Mouse (Mus musculus): ENCODE measurements at regions not wholly inside any gene's neighbourhood (a gene's known extent, or its start where the extent isn't known, plus 50 kb on each side); places are given as distances from the start of the nearest gene placed in this dataset.

DNA sequence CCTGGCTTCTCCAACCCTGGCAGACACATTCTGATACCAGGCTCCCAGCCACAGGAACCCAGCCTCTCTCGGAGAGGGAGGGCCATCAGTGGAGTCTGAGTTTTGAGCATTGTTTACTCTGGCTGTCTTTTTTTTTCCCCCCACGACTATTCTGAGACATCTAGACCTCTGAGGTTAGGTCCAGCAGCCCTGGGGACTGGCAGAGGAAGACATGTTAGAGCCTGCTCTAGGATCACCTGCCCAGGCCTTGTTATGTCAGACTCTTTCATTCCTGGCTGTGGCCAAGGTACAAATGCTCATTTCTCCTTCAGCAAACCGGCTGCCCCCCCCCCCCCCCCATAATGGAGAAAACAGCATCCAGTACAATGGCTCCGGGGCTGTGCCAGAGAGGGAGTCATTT lies 291.4 kb downstream of the CK137956 start:
- no peaks in the 10 kb centered on the region for H3K27me3 ChIP-seq
- WGBS: 36% methylated on average over 4 of the region's 4 CpGs
- H3K4me2 ChIP-seq: no peak overlapping the region
- H3K4me1 ChIP-seq (replicated peaks): peaks cover 13% of the 10 kb centered on the region
- no peaks in the 10 kb centered on the region for H3K9me3 ChIP-seq
- no peak overlapping the region for H3K9ac ChIP-seq
- H3K27ac ChIP-seq (replicated peaks): no peak overlapping the region
- H3K4me3 ChIP-seq: no peak overlapping the region
- ATAC-seq (ENCODE audit: low FRiP score, low read depth): no peak
- no peaks in the 10 kb centered on the region for H3K36me3 ChIP-seq

DNA sequence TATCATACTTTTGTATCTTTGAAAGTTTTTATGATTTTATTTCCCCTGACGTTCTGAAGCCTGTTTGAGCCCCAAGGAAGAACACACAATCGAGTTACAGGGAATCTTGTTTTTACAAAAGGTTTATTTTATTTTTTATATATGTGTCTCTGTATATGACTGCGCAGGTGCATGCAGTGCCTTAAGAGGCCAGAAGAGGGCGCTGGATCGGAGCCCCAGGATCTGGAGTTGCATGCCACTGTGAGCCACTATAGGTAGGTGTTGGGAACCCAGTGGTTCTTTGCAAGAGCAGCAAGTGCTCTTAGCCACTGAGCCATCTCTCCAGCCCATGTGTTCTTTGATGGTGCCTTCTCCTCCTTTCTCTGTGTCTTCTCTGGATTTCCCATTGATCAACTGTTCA lies 292.3 kb downstream of the CK137956 start:
- no peak overlapping the region for H3K4me2 ChIP-seq
- H3K9ac ChIP-seq: no peak overlapping the region
- 65% methylated on average over 5 of the region's 5 CpGs for WGBS
- H3K27me3 ChIP-seq: no peaks in the 10 kb centered on the region
- peaks cover 13% of the 10 kb centered on the region for H3K4me1 ChIP-seq (replicated peaks)
- H3K4me3 ChIP-seq: no peak overlapping the region
- H3K27ac ChIP-seq (replicated peaks): no peak overlapping the region
- ATAC-seq (ENCODE audit: low FRiP score, low read depth): no peak
- no peaks in the 10 kb centered on the region for H3K9me3 ChIP-seq
- H3K36me3 ChIP-seq: no peaks in the 10 kb centered on the region

DNA sequence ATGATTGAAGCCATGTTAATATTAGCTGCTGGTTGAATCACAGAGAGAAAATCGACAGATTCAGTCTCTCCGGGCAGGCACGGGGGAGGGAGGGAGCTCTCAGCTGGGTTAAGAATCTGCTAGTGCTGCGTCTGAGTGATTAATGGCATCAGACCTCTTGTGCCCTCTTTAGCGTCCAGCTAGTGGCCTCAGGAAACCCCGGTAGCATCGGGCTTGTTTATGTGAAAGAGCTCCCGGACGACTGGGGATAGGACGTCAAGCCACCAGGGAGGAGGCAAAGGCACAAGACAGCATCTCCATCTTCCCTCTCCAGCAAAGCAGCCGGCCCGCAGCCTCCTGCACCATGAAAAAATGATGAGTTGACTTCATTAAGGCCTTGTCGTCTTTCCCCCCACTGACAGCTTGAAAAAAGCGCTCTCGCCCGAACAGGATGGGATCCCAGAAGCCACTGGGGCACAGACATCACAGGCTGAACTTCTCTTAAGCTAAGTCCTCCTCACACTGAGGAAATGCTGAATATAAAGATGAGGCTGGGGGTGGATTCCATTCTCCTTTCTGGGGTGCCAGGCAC lies 294.9 kb downstream of the CK137956 start:
- Histone ChIP-seq H3K4me1 (replicated peaks) (peaks cover 13% of the 10 kb centered on the region), H3K4me3 (no peak overlapping the region), H3K27me3 (no peaks in the 10 kb centered on the region), H3K4me2 (peak overlapping the region; percentile 29), H3K9ac (peak overlapping the region; percentile 1; the same call in 1 of the 2 replicates), H3K36me3 (no peaks in the 10 kb centered on the region), H3K27ac (replicated peaks) (0 out of 2 replicates have a peak overlapping the region, but pooled peaks have one; percentile 9), H3K9me3 (no peaks in the 10 kb centered on the region)
- peak; percentile 45; the same call in 1 of the 2 replicates for ATAC-seq (ENCODE audit: low FRiP score, low read depth)
- 24% methylated on average over 16 of the region's 16 CpGs for WGBS

DNA sequence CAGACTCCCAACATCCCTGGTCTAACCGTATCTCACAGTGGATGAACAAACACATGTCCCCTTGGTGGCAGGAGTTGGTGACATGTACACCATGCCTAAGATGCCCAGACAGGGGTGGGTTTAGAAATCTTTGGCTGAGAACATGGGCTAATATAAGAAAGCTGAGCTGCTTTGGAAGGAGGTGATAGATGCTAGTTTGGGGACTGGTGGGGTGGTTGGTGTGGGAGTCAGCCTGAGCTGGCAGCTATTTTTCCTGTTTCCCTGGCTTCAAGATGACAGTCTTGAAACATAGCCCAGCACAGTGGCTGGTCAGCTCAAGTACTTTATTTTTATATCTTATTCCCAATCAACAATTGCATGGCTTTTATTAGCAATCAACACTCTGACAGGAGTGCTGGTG lies 302.0 kb upstream of the Gjb5 start:
- Histone ChIP-seq H3K4me3 (no peak overlapping the region), H3K36me3 (no peaks in the 10 kb centered on the region), H3K4me1 (replicated peaks) (no peaks in the 10 kb centered on the region), H3K9me3 (no peaks in the 10 kb centered on the region), H3K4me2 (no peak overlapping the region), H3K27ac (replicated peaks) (no peak overlapping the region), H3K9ac (no peak overlapping the region), H3K27me3 (no peaks in the 10 kb centered on the region)
- WGBS: 93% methylated on average over 1 of the region's 1 CpGs
- no peak for ATAC-seq (ENCODE audit: low FRiP score, low read depth)

DNA sequence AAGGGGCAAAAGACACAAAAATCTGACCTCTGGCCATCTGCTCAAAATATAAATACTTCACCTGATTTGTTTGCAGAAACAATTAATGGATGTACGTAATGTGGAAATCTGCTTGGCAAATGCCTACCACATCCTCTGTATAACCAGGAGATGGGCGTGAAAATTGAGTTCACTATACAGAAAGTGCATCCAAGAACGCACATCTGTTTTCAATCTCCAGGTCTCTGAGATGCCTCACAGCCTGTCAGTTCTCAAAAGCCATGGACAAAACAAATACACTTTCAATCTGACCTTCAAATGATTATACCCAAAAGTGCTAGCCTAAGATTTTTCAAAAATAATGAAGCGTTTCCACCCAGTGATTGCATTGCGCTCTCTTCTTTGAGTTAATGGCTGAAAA lies 293.6 kb upstream of the Gjb5 start:
- H3K4me3 ChIP-seq: no peak overlapping the region
- H3K4me1 ChIP-seq (replicated peaks): 0 out of 2 replicates have a peak, but pooled peaks cover 2% of the 10 kb centered on the region
- H3K27ac ChIP-seq (replicated peaks): no peak overlapping the region
- WGBS: 79% methylated on average over 5 of the region's 5 CpGs
- H3K4me2 ChIP-seq: no peak overlapping the region
- no peak for ATAC-seq (ENCODE audit: low FRiP score, low read depth)
- H3K9ac ChIP-seq: no peak overlapping the region
- no peaks in the 10 kb centered on the region for H3K36me3 ChIP-seq
- H3K27me3 ChIP-seq: no peaks in the 10 kb centered on the region
- no peaks in the 10 kb centered on the region for H3K9me3 ChIP-seq

DNA sequence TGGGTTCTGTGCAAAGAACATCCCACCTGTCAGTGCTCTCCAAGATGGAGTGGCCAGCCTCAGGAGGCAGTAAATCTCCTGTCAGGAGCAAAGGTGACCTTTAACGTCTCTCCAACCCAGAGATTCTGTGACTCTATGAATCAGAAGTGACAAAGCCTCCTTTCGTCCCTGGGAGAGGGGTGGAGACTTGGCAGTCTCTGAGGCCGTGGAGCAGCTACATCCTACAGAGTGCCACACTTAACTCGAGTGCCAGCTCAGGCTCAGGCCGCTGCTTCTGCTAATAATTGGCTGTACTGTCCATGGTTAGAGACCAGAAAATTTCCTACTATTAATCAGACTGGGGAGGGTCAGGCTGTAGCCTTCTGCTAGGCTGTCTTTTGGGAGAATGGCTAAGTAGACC lies 290.0 kb upstream of the Gjb5 start:
- Histone ChIP-seq H3K9me3 (no peaks in the 10 kb centered on the region), H3K4me1 (replicated peaks) (0 out of 2 replicates have a peak, but pooled peaks cover 2% of the 10 kb centered on the region), H3K36me3 (no peaks in the 10 kb centered on the region), H3K27ac (replicated peaks) (no peak overlapping the region), H3K4me3 (no peak overlapping the region), H3K4me2 (no peak overlapping the region), H3K9ac (no peak overlapping the region), H3K27me3 (no peaks in the 10 kb centered on the region)
- WGBS: 37% methylated on average over 5 of the region's 5 CpGs
- peak; percentile 42; the same call in 1 of the 2 replicates for ATAC-seq (ENCODE audit: low FRiP score, low read depth)

DNA sequence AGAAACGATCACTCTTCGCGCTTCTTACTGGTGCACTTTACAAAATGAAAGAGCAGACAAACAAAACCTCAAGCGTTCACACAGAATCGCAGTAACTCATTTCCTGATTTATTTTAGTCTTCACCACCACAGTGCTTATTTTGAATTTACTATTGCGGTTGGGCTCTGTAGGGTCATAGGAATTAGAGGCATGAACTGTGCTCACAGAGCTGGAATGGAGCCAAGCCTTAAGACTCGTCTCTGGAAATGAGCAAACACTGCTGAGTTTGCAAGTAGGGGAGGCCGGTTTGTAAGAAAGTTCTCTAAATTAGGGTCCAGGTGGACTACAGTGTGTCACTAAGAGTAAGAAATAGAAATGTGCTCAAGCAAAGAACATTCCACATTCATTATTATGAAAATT lies 289.2 kb upstream of the Gjb5 start:
- H3K4me1 ChIP-seq (replicated peaks): 0 out of 2 replicates have a peak, but pooled peaks cover 2% of the 10 kb centered on the region
- no peaks in the 10 kb centered on the region for H3K9me3 ChIP-seq
- H3K9ac ChIP-seq: no peak overlapping the region
- H3K27ac ChIP-seq (replicated peaks): no peak overlapping the region
- no peak overlapping the region for H3K4me2 ChIP-seq
- H3K27me3 ChIP-seq: no peaks in the 10 kb centered on the region
- H3K36me3 ChIP-seq: no peaks in the 10 kb centered on the region
- 69% methylated on average over 8 of the region's 8 CpGs for WGBS
- no peak overlapping the region for H3K4me3 ChIP-seq
- ATAC-seq (ENCODE audit: low FRiP score, low read depth): no peak

DNA sequence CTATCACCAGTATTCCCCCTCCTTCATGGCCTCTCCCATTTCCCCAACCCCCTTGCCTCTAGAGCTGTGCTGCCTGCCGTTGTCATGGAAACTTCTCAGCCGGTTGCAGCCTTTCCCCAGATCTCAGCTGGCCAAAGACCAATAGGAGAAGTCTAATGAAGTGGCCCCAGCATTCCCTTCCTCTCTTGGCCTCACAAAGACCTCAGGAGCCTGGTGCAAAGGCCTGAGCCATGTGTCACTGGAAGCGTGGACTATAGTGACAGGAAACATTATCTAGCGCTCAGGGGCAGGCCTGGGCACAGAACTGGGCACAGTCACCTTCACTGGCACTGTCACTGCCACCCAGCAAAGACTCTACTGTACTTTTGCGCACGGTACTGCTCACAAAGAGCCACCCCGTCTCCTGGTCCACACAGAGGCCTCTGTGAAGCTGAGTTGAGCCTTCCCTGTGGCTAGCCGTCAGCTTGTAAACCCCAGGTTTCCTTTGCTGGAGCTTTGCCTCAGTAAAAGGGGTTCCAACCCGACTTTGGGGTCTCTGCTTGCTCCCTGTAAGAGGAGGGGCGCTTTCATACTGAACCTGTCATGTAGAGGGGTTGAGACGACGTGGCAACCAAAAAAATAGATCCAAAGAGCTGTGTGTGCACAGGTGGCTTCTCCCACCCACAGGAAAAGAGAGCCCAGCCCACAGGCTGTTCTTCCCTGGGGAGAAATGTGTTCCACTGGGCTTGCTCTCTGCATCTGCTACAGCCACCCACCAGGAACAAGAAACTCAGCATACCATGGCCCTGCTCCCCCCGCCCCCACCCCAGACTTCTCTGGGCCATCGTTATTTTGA lies 282.5 kb upstream of the Gjb5 start:
- Histone ChIP-seq H3K4me1 (replicated peaks) (peaks cover 33% of the 10 kb centered on the region), H3K9ac (no peak overlapping the region)
- 36% methylated on average over 14 of the region's 14 CpGs for WGBS

DNA sequence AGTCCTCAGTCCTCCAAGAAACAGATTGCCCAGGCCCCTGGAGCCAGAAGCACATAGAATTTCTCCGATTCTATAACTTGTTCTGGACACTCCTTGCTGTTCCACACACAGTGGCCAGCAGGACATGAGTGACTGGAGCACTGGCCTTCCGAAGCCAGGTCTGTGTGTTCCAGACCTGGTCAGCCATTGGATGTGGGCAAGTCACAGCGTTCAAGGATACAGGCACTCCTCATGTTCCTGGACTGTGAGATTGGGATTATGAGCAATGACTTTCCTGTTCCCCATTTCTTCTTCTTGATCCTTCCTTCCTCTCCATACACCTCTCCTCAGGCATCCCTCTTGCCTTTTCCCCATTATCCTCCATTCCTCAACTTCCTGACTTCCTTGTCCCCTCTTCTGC lies 281.8 kb upstream of the Gjb5 start:
- ATAC-seq (ENCODE audit: low FRiP score, low read depth): peak; percentile 42; the same call in 1 of the 2 replicates
- peaks cover 33% of the 10 kb centered on the region for H3K4me1 ChIP-seq (replicated peaks)
- no peaks in the 10 kb centered on the region for H3K36me3 ChIP-seq
- H3K9me3 ChIP-seq: no peaks in the 10 kb centered on the region
- H3K27me3 ChIP-seq: no peaks in the 10 kb centered on the region
- H3K4me2 ChIP-seq: no peak overlapping the region
- H3K27ac ChIP-seq (replicated peaks): no peak overlapping the region; the same call in 1 of the 2 replicates
- no peak overlapping the region for H3K9ac ChIP-seq
- H3K4me3 ChIP-seq: no peak overlapping the region
- 92% methylated on average over 3 of the region's 3 CpGs for WGBS

More for the DNA sequence above, 282.5 kb upstream of the Gjb5 start:
- Histone ChIP-seq H3K9me3 (no peaks in the 10 kb centered on the region), H3K36me3 (no peaks in the 10 kb centered on the region), H3K27me3 (no peaks in the 10 kb centered on the region), H3K4me3 (no peak overlapping the region), H3K4me2 (no peak overlapping the region), H3K27ac (replicated peaks) (peak overlapping the region; percentile 68)
- ATAC-seq (ENCODE audit: low FRiP score, low read depth): peak; percentile 87

DNA sequence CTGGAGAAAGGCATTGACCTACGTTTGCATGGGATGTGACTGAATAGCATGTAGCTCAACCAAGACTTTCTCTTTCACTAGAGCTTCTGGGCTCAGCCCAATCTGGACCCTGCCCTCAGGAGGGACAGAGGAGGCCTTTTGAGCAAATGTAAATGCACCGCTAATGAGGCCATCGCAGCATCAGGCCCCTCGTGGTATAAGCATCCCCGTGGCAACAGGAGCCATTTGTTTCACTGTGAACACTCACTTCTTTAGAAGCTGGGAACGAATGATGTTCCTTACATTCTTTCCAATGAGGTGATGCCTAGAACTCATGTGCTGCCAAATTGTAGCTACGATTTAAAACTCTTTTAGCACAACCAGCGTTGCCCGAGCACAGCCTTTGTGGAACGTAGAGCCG lies 279.0 kb upstream of the Gjb5 start:
- H3K27ac ChIP-seq (replicated peaks): no peak overlapping the region
- no peaks in the 10 kb centered on the region for H3K27me3 ChIP-seq
- no peak overlapping the region for H3K4me3 ChIP-seq
- H3K9ac ChIP-seq: no peak overlapping the region
- WGBS: 24% methylated on average over 11 of the region's 11 CpGs
- no peaks in the 10 kb centered on the region for H3K9me3 ChIP-seq
- H3K4me1 ChIP-seq (replicated peaks): peaks cover 33% of the 10 kb centered on the region
- H3K4me2 ChIP-seq: no peak overlapping the region
- no peak for ATAC-seq (ENCODE audit: low FRiP score, low read depth)
- no peaks in the 10 kb centered on the region for H3K36me3 ChIP-seq

DNA sequence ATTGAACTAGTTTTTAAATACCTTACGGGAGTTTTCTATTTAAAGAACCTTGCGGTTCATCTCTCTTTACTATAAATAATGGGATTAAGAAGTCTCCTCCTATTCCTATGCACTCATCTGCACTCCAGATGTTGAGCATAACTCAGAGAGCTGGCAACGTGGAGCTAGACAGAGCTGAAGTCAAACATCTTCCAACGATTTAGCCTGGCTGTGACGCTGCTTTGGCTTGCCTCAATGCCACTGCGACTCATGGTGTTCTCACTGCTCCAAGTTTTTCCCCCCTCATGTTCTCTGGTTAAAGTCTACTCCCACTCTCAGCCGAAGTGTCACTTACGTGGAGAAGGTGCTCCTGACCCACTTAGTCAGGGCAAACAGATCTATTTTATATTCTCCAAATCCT lies 277.3 kb upstream of the Gjb5 start:
- Histone ChIP-seq H3K36me3 (no peaks in the 10 kb centered on the region), H3K4me3 (no peak overlapping the region), H3K27me3 (no peaks in the 10 kb centered on the region), H3K9ac (no peak overlapping the region), H3K27ac (replicated peaks) (no peak overlapping the region), H3K4me1 (replicated peaks) (peaks cover 18% of the 10 kb centered on the region), H3K4me2 (no peak overlapping the region), H3K9me3 (no peaks in the 10 kb centered on the region)
- ATAC-seq (ENCODE audit: low FRiP score, low read depth): no peak
- WGBS: 86% methylated on average over 8 of the region's 8 CpGs

DNA sequence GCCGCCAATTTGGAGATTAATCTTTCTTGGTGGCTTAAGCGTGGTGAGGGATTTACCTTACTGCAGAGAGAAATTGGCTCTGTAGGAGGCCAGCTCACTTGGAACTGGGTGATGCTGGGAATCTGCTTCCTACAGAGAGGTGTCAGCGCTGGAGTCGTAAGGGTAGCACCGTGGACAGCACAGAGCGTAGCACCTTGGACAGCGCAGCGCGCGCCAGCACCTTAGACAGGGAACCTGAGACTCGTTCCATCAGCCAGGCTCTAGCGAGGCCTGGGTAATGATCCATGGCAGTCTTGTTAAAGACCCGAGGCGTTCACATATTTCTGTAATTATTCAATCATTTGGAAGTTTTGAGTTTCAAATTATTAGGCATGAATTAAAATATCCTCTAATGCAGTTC lies 261.9 kb upstream of the Gjb5 start:
- Histone ChIP-seq H3K27ac (replicated peaks) (no peak overlapping the region), H3K36me3 (no peaks in the 10 kb centered on the region), H3K27me3 (no peaks in the 10 kb centered on the region), H3K9ac (no peak overlapping the region), H3K4me1 (replicated peaks) (no peaks in the 10 kb centered on the region), H3K9me3 (no peaks in the 10 kb centered on the region), H3K4me3 (no peak overlapping the region), H3K4me2 (no peak overlapping the region)
- WGBS: 16% methylated on average over 14 of the region's 14 CpGs
- no peak for ATAC-seq (ENCODE audit: low FRiP score, low read depth)

All from hindbrain, embryonic 15.5 days (tissue).